Mouse (Mus musculus) erythroblast, embryonic 14.5 days (primary cell): Measurements from ENCODE around the gene Adal.

Source experiments
- GATA1 ChIP-seq: IDR thresholded peaks from 2 replicates; pipeline ENCODE4 v1.6.1; 2012; ENCODE audit warnings: low read length, inconsistent platforms, mixed read lengths
- TAL1 ChIP-seq: IDR thresholded peaks from 3 replicates; pipeline ENCODE4 v1.6.1; 2012; ENCODE audit warnings: low read length, inconsistent platforms, mixed read lengths

GRCm38 (mm10) chr2:121139266-121140017 is 786 bp upstream of the Adal start:
- no peak for TF ChIP-seq TAL1
- no peak for TF ChIP-seq GATA1
